Mouse (Mus musculus) C2C12 (cell line): ENCODE results near the gene Fry.

Source experiments
- CEBPB ChIP-seq: IDR thresholded peaks from one replicate; pipeline ENCODE4 v1.6.1; 2011; ENCODE audit warnings: low read depth, mild to moderate bottlenecking, control low read depth, moderate library complexity
- CTCF ChIP-seq: IDR thresholded peaks from one replicate; pipeline ENCODE4 v1.5.1; 2011; ENCODE audit not compliant: control insufficient read depth, insufficient read depth, insufficient read length

DNA sequence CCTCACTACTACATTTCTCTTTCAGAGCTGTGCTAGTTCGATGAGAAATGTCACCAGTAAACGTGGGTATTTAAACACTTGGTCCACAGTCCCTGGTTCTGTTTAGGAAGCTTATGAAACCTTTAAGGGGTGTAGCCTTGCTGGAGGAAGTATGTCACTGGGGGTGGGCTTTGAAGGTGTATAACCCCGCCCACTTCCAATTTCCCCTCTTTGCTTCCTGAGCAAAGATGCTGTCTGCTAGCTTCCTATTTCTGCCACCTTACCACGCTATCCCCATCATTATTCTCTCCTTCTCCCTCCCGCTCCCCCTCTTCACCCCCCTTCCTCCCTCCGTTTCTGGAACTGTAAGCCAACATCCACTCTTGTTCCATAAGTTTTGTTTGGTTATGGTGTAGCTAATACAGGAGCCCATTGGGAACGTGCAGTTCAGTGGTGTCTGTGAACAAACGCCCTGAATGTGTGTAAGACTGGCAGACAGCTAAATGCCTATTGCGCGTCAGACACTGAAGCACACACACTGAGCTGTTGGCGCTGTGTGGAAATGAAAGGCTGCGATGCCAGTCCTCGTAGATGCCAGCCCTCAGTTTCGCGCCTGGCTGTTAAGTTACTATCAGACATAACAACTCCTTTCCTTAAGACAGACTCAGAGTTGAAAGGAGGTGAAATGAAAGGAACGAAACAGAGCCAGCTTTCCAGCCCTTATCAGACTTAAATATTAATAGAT lies 37.8 kb downstream of the Fry start:
- TF ChIP-seq CTCF (no peak), CEBPB (no peak)
